Mouse (Mus musculus) spleen, postnatal 36 days (tissue): ENCODE measurements around the gene Ctnnbip1.

Experiments
- DNase-seq, 2 experiments: peaks; one replicate each; pipeline ENCODE4 v3.0.0; 2022; ENCODE audit warnings: low spot score in 2 of 2, mixed read lengths in 1 of 2

Gene Ctnnbip1

DNA sequence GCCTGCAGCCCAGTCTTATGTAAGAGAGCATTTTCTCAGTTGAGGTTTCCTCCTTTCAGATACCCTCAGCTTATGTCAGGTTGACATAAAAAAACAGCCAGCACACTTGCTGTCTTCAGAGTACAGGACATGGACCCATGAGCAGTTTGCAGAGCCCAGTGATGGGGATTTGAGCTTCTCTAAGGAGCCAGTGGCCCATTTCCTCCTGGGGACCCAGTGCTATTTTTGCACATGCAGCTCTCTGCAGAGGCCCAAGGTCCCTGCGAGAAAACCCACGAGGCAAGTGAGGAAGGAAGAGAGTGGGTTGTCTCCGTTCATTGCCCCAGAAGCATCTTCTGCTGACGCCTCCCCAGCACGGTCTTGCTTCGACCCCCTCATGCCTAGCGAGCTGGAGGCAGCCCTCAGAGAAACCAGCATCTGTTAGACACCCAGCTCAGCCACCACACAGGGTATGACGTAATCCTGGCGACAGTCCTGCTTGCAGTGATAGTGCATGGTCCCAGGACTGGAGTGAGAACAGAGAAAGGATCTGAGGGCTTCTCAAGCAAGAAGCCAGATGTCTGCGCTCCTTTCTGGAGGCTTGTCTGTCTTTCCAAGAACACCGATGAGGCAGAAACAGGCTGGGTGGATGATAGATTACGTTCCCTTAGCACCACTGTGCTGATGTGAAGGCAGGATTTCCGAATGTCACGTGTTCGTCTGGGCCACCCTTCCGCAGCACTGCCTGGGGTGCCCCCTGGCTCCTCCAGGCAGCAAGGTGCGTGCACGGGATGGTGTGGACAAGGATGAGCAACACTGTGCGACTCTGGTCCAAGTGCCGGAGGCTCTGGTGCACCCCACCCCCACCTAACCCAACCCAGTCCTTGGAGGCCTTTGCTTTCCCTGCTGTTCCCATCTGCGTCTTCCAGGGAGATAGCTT lies 44.2 kb downstream of the Ctnnbip1 start:
- DNase-seq = no peak

DNA sequence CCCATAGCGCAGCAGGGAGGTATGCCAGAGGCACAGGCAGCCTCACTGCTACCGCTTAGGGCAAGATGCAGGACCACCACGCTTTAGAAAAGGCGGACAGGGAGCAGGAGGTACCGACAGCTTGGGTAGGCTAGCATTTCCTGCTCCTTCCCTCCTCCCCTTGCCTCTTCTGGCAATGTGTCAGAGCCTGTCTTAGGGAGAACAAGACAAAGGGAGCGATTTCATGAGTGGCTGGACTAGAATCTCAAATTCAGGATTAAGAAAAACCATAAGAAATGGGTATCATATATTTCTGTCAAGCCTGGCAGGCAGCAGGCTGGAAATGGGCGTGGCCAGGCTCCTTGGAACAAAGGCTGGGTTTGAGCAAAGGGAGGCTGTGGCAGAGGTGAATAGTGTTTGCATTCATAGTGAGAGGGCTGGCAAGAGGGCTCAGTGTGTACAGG lies 44.9 kb downstream of the Ctnnbip1 start:
- no peak for DNase-seq

DNA sequence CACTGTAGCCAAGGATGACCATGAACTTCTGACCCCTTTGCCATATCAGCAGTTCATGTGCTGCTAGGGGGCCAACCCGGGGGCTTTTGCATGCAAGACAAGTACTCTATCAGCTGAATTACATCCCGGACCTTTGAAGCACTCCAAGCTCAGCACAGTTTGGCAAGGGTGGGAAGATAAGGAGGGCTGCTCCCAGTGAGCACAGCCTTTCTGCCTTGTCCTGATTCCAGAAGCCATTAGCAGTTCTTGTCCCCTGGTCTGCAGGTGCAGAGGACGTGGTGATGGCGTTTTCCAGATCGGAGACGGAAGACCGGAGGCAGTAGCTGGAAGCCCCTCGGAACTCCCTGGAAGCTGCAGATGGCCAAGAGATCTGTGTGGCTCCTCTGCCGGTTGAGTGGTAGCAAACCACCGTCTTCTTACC lies 45.9 kb downstream of the Ctnnbip1 start:
- DNase-seq = no peak

DNA sequence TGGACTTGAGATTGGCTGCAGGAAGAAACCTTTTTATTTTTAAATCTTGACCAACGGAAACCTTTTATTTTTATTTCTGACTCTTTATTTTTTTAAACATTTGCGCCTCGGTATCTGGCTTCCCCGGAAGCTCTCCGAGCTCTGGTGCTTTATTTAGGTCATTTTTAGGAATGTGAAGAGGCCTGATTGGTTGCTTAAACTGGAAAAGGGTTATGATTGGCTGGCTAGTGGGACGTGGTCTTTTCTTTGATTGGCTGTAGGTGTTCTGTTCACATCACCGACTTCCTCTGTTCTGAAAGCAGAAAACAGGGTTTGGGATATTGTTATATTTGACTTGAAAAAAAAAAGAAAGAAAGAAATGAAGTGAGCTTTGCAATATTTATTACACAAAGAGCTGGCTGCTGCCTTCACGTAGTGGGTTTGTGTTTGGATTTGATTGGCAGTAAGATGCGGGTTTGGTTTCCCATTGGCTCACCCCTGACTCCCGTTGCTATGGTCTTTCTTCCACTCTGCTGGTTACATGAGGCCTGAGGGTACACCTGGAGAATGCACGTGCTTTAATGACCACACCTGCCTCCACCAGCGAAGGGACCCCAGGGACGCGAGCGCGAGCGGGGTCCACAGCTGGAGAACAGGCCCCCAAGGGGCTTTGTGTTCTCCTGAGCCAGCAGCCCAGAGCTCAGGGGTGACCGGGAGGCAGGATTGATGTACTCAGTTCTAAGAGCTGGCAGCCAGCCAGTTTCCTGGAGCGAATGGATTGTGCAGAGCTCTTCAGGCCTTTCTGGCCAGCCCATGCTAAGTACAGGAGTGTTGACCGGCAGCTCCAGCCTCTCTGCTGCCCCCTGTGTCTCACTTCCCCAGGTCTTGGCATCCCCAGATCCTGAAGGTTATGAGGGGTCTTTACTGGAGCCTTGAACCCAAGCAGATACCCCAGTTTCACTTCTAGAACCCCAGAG lies 46.7 kb downstream of the Ctnnbip1 start:
- DNase-seq = no peak

DNA sequence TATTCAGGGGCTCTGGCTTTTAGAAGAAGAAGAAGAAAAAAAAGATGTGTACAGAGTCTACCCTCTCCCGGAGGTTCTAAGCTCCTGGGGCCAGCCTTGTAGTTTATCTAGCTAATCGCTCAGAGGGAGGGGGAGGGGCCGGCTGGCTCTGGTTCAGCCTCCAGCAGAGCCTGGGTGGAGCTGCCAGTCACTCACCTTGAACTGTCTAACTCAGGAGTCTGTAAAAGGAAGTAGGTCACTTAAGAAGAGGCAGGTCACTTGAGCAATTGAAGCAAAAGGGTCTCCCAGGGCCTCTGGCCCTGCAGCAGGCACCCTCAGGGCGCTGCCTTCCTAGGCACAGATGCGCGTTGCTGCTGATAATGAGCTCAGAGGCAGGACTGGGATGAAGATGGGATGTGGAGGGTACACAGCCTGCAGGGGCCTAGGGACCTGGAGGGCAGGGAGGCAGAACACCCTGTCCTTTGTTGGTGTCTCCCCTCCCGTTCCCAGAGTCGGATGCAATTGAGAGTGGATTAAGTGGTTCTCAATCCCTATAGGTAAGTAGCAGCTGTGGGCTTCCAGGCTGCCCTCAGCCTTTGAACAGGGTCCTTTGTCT lies 49.5 kb downstream of the Ctnnbip1 start:
- no peak for DNase-seq

DNA sequence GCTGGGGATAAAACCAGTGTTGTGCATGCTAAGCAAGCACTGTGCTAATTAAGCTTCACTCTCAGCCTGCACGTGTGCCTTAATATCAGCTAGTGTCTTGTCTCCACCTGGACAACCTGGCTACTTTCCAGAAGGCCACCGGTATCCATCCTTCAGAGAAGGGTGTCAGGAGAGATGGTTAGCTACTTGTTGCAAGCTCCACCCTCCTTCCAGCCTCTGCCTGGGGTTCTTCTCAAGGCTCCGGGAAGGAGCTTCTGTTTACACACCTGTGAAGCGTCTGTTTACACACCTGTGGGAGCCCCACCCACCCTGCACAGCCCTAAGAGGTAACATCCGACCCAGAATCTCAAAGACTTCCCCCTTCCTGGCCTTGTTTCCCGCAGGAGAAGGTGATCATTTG lies 50.6 kb downstream of the Ctnnbip1 start:
- DNase-seq = no peak

DNA sequence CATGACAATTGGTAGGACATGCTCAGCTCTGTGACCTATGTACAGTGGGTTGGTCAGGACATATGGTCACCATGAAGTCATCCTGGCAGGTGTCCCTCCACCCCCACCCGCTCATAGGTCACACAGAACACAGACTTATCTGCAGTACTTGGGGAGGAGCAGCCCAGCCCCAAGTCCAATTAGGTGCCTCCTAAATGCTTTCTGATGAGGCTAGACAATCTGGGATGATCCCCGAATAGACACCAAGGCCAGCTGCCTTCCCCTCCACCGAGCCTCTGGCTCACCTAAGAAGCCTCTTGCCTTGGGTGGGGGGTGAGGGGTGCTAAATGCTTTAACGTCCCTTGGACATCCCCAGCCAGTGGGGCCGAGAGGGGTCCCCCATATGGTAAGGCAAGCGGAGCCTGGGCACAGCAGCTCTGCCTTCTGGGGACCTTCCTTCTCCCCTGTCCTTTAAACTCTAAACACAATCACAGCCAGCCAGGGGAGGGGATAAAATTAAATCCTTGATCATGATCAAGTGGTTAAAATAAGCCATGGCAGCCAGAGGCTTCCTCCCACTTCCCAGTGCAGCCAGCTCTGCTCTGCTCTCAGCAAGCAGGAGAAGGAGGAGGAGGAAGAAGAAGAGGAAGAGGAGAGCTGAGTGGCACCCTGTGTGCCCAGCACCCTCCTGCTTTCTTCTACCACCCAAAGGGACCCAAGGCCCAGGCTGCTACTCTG lies 51.9 kb downstream of the Ctnnbip1 start:
- DNase-seq = no peak

DNA sequence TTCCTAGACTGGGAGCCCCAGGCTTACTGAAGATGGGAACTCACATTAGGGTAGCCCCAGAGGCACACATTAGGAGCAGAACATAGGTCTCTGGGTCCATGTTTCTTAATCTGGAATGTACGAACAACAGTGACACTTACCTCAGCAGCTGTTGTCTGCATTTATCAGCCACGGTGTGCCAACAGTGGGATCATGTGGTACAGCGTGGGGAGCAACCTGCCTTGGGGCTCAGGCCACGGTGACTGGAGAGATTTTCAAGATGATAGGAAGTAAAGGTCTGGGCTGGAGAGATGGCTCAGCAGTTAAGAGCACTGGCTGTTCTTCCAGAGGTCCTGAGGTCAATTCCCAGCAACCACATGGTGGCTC lies 52.4 kb downstream of the Ctnnbip1 start:
- DNase-seq = no peak

DNA sequence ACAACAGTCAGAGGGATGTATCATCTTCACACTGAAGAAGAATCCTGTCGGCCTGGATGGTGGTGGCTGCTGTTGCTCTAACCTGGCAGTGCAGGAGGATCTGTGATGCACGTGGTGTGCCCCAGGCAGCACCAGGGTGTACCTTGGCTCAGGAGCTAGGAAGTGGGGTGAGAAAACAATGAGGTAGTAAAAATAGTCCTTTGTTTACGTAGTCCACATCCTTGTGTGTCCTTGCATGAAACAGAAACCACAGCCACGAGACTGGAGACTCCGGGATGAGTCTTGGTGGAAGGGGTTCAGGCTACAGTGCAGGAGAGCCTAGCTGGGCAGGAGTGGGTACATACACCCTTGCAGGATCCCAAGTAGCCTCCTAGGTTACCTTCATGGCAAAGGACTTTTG lies 53.2 kb downstream of the Ctnnbip1 start:
- no peak for DNase-seq

DNA sequence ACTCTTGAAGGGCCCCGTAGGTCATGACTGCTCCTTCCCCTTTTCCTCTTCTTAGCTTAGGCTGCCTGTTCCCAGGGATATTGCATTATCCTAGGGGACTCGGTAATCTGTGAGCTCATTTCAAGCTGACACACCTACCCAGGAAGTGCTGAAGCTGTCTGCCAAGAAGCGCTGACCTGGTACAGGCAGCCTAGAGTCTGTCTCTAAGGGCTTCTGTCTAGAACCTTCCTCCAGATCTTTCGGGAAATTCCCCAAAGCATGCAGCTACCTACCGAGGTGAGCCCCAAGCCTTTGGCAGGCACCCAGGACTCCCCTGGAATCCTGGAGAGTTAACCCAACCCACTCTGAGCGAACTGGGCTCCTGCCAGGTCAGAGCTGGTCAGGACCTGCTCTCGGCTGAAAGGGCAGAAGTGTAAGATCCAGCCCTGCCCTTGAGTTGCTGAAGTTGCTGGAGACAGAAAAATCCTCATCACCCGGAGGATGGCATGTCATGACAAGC lies 53.7 kb downstream of the Ctnnbip1 start:
- DNase-seq = no peak

DNA sequence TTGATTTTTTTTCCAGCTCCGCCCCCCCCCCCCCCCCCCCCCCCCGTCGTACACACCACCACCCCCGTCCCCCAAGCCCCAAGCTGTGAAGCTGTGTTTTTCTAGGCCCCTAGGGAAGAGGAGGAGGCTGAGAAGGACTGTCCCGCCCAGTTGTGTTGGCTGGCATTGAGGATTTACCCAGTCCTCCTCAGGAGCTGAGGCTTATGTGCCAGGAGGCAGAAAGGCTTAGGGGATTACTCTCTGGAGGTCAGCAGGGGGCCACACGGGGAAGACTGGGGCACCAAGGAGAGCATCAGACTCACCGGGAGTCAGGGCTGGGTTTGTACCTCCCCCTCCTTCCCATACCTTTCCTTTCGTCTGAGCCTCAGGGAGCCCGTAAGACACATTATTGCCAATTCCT lies 54.4 kb downstream of the Ctnnbip1 start:
- no peak for DNase-seq

DNA sequence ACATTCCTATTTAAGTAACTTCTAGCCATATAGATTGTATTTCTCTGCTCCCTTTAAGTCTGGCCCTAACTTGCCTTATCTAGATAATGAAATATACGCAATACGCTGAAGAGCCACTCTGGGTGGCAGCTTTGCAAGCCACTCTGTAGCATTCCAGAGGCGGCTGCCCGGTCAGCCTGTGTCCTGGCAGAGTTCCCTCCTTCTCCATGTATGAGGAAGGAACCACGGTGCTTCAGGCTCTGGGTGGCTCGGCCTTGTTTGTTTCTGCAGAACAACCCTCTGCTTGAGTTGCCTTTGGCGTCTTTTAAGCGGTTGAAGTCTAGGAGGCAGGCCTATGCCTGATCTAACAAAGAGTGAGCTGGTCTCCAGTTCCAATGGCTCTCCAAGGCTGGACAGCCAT lies 54.8 kb downstream of the Ctnnbip1 start:
- DNase-seq = no peak

DNA sequence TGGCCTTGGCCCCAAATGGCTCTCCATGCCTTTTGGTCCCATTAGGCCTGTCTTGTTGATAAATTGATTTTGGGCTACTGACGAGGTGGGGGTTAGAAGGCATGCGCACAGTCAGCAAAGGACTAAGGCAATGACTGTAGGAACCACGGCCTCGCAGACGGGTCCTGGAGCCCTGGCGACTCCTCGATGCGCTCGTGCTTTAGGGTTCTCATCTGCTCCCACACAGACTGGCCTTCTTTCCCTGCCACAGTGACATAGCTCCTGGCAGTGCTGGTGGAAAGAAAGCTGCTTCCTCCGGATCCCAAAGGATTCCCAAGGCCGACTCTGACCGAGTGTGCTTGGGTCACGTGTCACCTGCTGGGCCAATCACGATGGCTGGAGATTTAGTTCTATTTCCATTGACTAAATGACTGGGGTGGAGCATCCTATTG lies 56.4 kb downstream of the Ctnnbip1 start:
- no peak for DNase-seq

DNA sequence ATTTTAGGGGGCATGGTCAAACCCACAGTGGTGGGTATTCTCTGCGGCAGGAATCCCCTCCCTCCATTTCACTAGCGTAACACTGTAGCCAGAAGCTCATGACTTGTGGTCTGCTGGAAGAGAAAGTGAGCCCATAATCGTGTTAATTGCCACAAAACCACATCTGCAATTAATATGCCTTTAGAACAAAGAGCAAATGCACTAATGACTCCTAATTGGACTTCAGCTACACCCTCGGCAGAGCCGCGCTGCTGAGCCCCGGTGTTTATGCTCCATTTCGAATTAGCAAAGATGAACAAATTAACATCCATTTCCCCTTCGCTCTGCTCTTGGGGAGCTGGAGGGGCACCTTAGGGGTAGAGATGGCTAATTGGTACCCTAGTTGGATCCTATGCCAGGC lies 58.0 kb downstream of the Ctnnbip1 start:
- DNase-seq = no peak

DNA sequence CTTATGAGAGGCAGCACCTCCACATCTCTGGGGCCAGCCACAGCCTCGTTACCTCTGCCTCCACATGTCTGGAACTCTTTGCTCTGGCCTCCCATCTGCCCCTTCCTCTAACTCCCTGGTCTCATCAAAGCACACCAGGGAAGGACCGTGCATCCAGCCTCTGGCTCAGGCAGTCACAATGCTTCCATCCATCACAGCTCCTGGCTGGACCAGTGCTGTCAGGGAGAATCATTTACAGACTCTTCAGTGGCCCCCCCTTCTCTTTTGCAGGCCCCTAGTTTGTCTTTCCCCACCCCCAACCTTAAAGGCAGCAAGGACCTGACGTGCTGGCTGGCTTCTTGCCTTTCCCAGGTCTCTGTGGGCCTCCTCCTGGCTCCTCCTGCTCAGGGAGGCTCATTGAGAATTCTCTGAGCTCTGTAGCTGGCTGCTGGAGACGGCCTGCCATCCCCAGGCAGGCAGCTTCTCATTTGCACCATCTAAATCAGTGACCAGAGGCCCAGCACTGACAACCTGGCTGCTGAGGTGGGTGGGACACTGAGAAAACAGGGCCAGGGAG lies 59.0 kb downstream of the Ctnnbip1 start:
- no peak for DNase-seq

DNA sequence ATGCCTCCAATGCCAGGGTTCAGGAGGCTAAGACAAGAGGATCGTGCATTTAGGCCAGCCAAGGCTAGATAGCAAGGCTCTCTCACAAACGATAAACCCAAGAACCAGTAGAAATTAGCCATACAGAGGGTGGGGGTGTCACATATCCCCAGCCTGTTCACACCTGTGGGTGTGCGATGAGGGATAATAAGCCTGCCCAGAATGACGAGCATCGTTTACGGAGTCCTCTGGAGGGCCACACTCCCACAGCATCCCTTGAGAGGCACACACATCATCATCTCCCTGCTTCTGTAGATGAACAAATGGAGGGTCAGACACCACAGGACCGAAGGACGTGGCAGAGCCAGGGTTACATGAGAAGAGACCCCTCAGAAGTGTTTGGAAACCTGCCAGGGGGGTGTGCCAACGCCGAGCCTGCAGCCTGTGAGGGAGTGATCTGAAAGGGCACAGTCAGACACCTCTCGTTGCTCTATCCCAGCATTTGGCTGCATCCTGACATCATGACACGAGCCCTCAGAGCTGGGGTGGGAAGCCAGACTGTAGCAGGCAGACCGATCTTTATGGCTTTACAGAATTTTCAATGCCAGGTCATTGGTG lies 60.1 kb downstream of the Ctnnbip1 start:
- no peak for DNase-seq

DNA sequence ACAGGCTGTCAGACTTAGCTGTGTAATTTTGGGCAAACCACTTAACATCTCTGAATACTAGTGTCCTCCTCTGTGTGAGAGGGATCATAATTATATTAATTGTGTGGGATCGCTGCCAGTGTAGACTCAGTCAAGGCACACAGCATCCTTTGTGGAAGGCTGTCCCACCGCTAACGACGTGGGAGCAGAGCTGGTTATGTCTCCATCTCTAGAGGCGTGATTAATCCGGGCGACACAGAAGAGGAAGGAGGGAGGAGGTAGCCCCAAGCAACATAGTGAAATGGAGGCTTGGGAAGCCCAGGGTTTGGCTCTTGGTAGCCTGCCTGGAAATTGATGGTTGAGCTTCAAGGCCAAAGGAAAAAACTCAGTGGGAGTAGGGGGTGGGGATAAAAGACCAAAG lies 60.8 kb downstream of the Ctnnbip1 start:
- DNase-seq = no peak

DNA sequence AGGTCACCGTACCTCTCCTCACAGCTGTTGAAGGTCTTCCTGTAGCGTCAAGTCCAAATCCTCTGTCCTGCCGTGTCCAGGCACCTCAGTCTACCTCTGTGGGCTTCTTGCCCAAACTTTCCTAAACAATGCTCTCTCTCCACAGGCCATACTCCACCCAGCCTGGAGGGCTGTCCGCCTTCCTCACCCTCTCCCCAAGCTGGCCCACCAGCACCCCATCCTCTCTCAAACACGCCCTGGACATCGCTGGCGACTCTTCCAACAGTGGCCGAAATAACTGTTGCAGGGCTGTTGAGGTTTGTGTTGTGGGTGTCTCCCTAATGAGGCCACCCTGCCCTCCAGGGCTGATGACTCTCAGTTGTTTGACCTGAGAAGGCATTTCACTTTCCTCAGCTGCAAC lies 67.2 kb downstream of the Ctnnbip1 start:
- DNase-seq = no peak

DNA sequence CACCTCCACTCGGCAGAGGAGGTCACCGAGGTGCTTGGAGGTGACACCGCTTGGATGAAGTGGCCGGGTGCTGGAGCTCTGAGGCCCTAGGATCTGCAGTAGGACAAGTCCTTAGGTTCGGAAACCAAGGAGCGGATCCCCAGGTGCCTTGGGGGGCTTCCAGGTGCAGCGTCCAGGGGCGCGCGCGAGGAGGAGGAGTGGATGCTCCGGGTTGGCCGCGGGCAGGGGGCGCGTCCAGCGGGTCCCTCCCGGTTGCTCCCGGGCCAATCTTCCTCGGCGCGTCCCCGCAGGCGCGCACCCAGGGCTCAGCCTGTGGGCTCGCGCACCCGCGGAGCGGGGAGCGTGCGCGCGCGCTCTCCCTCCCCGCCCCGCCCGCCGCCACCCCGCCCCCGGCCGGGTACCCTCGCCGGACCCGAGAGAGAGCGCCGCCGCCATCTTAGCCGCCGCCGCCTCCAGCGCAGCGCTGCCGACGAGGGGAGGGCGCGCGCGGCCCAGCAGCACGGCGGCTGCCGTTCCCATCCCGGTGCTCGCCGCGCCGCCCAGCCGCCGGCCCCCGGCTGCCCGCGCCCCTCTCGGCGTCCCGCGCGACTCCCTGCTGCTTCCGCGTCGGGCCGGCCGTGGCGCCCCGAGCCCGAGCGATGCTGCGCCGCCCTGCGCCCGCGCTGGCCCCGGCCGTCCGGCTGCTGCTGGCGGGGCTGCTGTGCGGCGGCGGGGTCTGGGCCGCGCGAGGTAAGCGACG lies 68.2 kb downstream of the Ctnnbip1 start, which contains the start of gene Clstn1:
Gene Clstn1, plus strand, starts transcription at position 425 of the 739 bp plus-strand sequence.
- DNase-seq = no peak
